Mouse (Mus musculus): ENCODE data around the gene Stxbp1.

The Stxbp1 gene

DNA sequence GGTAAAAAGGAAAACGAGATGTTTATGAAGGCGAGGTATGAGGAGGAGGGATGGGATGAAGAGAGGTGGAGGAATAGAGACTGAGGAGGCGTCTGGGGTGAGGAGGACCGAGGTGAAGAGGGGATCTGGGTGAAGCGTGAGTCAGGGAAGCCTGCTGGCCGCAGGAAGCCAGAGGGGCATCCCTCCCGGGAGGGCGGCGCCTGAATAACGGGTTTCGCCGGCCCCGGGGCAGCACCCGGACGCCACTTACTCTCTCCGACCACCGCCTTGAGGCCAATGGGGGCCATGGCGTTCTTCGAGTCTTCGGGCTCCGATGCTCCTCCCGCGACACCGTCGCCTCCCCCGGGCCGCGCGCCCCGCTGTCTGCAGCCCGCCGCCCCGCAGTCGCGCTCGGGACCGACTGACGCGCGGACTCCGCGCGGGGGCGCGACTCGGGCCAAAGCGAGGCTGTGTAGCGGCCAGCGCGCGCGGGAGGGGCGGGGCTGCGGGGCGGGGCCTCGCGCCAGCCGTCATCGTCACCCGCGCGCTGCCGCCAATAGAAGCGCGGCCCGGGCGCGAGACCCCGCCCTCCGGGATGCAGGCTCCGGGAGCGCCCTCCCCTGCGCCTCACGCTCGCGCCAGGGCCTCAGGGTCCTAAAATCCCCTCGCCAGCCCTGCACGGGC, at the start of gene Stxbp1:
Gene Stxbp1, minus strand, starts transcription at position 441 of the 663 bp plus-strand sequence.
- peak; percentile 87 for DNase-seq (ENCODE audit: low read depth, low spot score)

DNA sequence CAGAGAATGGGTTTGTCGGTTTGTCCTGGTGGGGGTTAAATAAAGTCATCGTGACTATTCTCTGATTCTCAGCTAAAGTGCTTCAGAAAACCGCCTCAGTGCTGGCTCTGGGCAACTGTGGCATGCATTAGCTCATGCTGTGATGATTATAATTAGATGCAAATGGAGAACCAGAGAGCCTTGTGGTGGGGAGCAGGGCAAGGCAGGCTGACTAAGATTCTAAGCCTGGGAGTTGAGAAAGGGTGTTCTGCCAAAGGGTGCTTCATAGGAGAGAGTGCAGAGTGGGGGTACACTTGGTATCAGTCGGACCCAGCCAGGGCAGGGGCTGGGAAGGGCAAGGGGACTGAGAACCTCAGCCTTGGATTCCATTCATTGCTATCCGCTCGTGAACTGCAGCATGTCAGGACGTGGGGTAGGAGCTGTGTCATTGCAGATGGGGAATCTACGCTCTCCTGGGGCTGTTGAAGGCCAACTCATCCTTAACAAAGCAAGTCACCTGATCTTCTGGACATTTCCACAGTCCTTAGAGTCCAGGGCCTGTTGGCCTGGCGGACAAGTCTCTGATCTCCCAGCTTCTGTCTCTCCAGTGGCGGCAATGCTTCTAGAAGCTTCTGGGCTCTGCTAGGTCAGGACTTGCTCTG, 49.6 kb upstream of the Stxbp1 start:
- no peak for DNase-seq (ENCODE audit: low read depth, low spot score)

DNA sequence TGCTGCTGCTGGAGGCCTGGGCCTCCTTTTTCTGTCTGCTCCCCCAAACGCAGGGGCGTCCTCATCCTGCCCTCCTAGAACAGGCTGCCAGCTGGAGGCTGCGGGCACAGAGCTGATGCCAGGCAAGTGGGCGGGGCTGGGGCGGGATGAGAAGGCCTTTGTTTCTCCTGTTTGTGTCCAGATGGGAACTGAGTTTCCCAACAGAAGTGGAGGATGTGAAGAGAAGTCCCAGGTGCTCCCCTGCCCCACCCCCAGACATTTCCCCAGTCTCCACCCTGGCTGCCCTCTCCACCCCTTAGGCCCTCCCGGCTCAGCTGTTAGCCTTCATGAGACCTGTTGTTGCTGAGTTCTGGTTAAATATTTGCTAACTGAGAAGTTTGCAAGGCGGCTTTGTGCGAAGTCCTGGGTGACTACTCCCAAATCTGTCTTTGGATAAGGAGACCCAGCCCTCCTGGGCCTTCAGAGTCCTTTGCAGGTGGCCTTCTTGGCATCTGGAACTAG, 48.6 kb upstream of the Stxbp1 start:
- DNase-seq (ENCODE audit: low read depth, low spot score), result no peak

DNA sequence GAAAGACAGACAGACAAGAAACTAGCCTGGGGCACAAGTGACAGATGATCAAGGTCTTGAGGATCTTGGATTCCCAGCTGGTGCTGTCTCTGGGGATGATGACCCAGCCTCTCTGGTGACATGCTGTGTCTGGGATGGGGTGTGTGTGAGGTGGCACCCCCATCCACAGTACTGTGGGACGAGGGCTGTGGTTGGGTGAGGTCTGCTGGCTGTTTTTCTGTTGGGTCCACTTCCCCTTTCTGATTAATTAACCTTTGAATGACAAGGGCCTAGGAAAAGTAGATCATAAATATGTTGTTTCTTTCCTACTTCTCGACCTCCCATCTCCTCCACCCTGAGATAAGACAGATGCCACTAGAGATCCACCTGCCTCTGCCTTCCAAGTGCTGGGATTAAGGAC, 47.1 kb upstream of the Stxbp1 start:
- no peak for DNase-seq (ENCODE audit: low read depth, low spot score)

DNA sequence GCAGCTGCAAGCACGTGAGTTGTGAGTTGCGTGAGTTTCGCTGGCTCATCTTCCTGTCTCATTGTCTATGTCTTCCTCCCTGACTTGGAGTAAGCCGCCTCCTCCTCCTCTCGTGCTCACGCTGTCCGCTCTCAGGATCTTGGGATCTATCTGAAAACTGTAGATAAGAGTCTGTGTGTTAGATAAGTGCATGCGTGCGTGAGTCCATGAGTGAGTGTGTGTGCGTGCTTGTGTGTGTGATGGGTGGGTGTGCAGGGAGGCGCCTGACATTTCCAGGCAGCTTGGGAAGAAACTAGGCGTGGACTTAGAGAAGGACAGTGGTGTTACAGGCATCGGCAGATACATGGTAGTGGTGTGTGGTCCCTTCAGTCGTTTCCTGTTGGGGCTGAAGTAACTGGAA, 45.4 kb upstream of the Stxbp1 start:
- DNase-seq (ENCODE audit: low read depth, low spot score), result no peak

DNA sequence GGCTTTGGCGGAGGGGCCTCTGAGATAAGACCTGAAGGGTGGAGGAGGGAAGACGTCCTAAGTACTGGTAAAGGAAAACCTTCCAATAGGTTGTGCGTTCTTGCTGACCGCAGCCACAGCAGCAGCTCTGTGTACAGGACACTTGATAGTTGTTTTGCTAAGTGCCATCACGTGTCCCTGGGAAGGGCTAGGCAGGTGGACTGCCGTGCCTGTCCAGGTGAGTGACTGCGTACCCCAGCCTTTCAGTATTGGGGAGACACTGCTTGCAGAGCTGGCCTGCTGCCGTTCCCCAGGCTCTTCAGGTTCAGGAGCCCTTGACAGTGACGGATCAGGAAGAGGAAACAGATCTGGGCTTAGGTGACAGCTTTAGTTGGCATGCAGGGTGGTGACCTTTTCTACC, 44.2 kb upstream of the Stxbp1 start:
- no peak for DNase-seq (ENCODE audit: low read depth, low spot score)

DNA sequence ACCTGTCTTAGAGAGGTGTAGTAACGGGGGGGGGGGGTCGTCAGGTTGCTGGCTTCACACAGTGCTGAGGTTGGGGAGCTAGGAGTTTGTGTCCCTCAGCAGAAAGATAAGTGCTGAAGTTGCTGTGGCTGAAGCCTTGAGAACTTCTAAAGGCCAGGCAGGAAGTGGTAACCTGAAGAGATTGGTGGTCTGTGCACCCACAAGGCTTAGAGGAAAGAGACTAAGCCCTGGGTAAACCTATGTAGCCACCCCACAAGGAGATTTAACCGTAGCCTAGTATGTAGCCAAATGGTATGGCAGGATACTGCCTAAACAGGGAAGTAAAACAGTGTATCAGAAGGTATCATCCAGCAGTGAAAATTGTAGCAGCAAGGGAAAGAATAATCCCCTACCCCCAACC, 43.2 kb upstream of the Stxbp1 start:
- no peak for DNase-seq (ENCODE audit: low read depth, low spot score)

DNA sequence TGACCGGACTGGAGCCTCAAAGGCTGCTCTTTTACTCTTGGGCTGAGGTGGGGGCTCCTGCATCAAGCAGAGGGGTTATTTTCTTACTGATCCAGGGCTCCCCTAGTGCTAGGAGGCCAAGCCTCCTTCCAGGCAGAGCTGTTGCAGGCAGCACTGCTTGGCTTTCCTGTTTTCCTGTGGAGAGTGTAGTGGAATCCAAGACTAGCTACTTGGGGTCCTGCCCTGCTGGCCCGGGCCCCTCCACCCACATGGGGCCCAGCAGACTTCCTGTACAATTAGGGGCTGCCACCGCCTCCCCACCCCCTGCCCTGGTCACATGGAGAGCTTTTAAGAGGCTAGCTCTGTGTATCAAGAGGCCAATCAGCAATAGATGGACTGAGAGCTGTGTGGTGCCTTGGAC, 41.5 kb upstream of the Stxbp1 start:
- no peak for DNase-seq (ENCODE audit: low read depth, low spot score)

DNA sequence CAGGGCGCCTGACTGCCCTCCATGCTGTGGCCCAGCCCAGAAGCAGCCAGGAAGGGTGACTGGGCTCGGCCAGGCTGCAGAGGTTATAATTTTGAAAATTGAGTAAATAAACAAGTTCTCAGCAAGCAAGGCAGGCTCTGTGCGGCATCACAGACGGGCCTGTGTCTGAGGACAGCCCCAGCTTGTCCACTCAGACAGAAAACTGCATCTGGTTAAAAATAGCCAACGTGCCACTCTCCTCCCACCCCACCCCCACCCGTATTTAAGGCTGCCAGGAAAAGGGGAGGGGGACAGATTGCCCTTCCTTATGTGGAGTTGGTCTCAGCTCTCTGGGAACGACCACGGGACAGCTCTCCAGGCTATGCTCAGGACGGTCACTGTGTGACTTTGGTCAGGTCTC, 41.0 kb upstream of the Stxbp1 start:
- no peak for DNase-seq (ENCODE audit: low read depth, low spot score)

DNA sequence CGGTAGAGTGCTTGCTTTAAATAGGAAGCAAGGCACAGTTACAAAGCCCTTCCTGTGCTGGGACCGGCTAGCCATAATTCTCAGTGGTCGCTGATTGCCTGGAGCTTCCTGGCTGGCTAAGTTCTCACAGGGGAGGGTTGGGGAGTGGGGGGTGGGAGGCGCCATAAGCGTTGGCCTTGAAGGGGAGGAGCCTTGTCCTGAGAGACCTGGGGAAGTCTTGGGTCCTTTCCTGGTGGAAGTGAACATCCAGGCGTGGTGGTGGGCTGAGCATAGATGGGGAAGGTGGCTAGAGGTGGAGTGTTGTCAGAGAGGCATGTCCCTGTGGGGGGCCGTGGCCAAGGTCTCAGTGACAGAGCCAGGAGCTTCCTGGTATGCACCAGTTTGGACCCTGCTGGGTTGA, 37.7 kb upstream of the Stxbp1 start:
- no peak for DNase-seq (ENCODE audit: low read depth, low spot score)

DNA sequence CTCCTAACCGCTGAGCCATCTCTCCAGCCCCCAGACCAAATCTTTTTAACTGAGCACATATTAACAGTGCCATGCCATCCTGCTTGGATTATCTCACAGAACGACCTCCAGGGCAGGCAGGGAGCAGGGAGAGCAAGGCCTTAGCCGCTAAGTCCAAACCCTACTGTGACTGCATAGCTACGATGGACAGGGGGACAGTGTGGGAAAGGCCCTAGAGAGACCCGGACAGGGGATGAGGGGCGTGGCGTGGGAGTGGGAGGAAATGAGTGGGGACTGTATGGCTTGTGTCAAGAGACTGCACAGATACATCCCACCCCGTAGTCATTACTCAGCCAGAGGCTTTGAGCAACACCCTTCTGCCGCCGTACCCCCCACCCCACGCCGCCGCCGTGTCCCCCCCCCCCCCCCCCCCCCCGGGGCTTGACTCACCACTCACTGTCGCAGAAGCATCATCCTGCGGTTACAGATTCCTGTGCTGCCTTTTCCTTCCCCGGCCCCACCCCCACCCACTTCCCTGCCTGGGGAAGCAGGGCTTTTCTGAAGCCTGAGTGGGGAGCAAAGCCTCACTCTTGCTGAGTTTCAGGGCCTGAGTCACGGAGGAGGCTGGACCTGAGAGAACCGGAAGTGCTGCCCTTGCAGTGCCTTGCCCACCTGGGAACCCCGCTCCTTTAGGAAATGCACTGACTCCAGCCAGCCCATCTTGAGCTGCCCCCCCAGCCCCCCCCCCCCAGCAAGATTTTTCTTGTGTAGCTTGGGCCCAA, 35.4 kb upstream of the Stxbp1 start:
- peak; percentile 49 for DNase-seq (ENCODE audit: low read depth, low spot score)

DNA sequence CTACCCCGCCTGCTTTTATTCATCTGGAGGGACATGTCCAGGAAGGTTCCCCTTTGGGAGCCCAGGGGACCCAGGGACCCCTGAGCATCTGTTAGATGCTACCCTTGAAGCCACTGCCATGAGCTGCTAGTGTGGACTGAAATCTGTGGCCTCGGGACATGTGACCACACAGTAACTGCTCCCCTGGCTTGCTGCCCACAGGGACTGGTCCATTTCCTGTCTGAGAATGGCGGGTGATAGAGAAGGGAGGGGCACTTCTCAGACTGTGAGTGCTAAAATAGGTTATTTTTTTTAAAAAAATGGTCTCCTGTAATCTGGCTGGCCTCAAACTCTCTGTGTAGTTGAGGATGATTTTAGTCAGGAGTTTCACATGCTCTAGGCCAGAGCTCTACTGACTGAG, 34.7 kb upstream of the Stxbp1 start:
- peak; percentile 76 for DNase-seq (ENCODE audit: low read depth, low spot score)

DNA sequence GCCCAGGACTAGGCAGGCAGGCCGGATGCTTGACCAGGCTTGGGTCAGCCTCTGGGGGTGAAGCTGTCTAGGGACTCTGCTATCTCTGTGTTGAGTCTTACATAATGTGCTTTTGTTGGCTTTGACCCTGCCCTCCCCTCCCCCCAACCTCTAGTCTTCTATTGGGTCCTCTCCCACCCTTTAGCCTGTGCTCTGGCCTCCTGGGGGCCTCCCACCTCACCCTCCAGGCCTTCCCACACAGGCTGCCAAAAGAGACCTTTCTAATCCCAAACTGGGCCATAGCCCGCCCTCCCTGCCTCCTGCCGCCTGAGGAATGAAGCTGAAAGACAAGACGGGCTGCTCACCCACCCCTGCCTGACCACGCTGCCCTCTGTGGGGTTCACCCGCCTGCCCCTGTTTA, 34.0 kb upstream of the Stxbp1 start:
- DNase-seq (ENCODE audit: low read depth, low spot score), result no peak

DNA sequence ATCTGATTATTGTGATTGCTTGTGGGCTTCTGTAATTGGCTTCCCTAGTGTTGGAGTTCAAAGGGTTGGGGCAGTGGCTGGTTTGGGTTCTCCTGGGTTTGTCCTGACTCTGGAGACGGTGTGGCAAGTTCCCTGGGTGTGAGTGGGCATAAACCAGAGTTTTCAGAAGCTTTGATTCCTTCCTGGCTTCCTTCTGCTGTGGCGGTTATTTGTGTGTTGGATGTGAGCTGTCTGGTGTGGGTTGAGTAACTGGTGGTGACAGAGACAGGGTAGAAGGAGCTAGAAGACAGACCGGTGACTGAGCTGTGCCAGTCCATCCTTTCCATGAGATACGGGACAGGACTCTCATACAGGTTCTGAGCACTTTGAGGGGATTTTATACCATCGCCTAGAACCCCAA, 32.5 kb upstream of the Stxbp1 start:
- no peak for DNase-seq (ENCODE audit: low read depth, low spot score)

DNA sequence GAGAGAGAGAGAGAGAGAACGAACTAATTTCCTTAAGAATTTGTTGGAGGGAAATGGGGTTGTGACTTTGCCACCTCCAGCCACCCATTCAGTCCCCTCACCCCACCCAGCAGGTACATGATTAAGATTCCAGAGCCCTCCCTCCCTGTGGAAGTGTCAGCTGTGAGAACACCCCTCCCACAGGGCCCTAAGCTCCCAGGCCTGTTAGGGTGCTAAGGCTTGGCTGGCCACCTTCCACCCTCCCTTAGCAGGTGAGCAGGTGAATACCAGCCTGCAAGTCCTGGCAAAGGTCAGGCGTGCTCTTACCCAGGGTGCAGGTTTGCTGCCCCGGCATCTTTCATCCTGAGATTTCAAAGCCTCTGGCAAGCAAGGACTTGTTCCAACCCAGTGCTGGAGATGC, 31.4 kb upstream of the Stxbp1 start:
- DNase-seq (ENCODE audit: low read depth, low spot score), result no peak

DNA sequence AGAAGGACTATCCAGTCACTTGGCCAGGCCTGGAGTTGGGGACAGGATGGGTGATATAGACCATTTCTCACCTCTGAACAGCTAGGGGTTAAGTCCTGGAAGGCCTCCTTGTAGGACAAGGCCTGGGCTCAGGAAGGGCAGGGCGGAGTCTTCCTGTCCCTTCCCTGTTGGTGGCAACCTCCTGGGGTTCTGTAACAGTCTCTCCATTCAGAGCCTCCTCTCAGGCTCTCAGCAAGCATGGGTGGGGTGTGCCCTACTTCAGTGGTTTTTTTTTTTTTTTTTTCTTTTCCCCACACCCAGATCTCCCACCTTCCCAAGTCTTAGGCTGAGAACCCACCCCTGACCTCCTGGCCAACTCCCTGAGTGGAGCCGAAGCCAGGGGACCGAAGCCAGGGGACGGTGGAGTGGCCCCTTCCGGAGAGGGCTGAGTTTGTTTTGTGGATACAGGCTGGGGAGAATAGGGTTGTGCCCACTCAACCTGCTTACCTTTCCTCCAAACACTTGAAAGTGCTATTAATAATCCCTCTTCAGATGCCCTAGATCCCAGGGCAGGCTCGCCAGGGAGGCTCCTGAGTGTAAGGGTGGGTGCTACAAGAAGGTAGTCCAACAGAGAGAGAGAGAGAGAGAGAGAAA, 30.8 kb upstream of the Stxbp1 start:
- DNase-seq (ENCODE audit: low read depth, low spot score), result no peak

DNA sequence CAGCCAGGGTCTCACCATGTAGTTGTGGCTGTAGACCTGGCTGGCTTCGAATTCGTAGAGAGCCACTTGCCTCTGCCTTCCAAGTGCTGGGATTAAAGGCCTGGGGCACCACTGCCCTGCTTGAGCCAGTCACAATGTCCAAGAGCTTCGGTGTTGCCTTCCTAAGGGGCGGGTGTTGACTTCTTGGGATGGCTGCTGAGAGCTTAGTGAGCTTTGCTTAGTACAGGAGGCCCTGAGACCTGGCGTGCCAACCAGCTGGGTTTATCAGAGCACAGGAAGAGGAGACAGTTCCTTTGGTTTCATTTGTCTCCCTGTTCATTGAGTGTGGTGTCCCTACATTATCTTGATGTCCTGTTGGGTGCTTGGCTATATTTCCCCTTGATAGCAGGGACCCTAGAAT, 30.3 kb upstream of the Stxbp1 start:
- no peak for DNase-seq (ENCODE audit: low read depth, low spot score)

DNA sequence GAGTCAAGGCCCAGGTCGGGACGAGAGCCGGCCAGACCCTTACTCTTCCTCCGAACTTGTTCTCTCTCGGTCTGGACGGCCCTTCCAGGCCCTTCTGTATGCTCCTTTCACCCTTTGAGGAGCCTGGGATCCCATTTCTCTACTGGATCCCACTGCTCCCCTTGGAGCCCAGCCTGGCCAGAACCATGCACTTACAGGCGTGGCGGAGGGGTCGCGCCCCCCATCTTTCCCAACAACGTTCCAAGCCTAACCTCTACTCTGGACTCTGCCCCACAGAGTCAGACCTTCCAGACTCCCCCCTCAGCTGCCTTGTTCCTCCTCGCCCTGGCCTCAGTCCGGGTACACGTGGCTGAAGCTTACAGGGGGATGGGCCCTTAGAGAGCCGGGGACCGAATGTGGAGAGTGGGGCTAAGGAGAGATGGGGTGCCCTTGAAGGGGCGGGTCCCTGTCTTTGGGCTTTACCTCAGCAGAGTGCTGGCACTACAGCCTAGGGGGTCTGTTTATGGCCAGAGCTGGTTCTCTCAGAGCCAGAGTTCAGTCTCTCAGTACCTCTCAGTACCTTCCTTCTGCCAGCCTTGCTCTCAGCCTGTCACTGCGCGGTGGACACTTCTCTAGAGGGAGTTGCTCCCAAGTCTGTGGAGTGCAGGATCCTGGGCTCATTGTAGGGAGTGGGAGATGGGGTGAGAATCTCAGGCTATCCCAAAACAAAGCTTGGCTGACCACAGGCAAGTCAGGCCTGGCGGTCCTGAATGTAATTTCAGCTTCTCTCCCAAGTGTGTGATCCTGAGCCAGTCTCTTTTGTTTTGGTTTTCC, 29.7 kb upstream of the Stxbp1 start:
- no peak for DNase-seq (ENCODE audit: low read depth, low spot score)

DNA sequence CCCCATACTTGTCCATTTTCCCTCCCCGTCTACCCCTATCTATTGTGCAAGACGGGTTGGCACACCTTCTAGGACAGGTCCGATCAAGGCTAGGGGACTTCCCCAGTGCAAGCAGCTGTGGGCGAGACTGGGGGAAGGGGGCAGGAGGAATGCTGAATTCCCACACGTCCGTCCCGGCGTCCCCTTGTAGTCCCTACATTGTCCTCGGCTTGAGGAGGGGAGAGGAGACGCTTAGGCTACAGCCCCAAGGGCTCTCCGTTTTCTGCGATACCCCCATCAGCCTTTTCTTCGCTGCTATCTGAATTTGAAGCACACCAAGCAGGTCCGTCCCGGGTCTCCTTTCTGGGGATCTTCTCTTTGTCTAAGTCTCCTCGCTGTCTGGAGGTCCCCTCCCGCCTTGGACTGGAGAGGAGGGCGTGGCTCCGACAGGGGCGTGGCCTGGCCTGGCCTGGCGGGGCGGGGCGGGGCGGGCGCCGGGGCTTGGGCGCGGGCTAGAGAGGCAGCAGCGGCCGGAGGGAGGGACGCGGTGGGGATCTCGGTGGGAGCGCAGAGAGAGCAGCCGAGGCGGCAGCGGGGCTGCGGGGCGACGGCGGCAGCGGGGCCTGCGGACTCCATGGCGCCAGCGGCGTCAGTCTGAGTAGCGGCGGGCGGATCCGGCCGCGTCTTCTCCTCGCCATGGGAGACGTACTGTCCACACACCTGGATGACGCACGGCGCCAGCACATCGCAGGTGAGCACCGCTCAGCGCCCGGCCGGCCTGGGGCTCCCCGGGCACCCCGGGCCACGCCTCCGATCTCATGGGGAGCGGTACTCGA, 28.8 kb upstream of the Stxbp1 start, which contains the start of gene Fam129b:
Gene Fam129b, plus strand, starts transcription at position 440 of the 815 bp plus-strand sequence.
- DNase-seq (ENCODE audit: low read depth, low spot score), result peak; percentile 56

DNA sequence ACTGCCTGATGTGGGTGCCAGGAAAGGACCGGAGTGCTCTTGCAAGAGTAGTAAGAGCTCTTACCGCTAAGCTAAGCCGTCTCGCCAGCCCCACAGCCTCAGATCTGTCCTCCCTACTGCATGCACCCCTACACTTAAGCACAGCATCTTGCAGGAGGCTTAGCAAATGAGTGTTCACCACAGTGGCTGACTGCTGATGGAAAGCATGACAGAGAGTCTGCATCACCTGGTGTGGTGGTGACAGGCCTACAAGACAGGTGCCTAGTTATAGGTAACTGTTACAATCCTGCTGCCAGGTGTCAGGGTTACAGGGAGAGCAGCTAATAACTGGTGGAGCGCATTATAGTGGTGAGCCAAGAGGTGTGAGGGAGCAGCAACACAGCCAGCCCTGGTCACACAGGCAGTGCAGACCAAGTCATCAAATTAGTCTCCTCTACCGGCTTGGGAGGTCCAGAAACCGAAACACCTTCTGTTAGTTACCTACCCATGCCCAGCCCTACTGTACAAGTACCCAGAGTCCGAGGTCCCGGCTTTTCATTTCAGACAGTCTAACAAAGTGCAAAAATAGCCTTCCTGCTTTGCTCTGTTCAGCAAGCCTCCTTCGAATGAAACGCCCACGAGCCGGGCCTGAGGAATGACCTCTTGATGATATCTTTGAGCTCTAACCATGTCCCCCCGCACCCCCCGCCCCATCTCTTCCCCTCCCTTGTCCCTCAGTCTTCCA, 28.1 kb upstream of the Stxbp1 start:
- DNase-seq (ENCODE audit: low read depth, low spot score), result no peak

Measured in skeletal muscle tissue, adult 2 months (tissue).